Mouse (Mus musculus): ENCODE measurements at regions not wholly inside any gene's neighbourhood (a gene's known extent, or its start where the extent isn't known, plus 50 kb on each side); places are given as distances from the start of the nearest gene placed in this dataset.

DNA sequence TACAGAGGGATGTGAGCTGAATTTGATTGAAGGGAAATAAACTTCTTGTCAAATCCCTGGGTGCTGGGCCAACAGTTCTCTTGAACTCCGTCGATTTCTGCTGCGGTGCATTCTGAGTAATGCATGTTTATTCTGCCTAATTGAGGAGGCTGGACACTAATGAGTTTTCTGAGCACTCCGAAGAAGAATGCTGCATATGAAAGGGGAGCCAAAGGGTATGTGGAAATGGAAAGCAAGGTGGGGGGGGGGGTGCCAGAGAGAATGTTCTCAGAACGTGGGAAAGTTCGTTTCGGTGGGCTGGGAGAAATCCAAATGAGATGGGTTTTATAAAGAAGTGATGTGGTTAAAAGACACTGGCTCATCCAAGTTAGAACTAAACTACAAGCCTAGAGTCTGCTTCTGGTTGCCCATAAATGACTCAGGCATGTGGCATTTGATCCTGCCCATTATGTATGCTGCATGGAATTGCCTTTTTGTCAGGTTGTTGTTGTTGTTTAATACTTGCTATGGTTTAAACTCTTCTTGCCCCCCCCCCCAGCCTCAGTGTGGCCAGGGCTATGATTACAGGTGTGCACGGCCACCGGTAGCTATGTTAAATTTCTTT is 455.7 kb upstream of the Smim15 start:
- H3K4me2 ChIP-seq = no peak overlapping the region
- H3K9ac ChIP-seq = no peak overlapping the region
- no peak overlapping the region for H3K27ac ChIP-seq (ENCODE audit: low read depth)
- no peaks in the 10 kb centered on the region for H3K36me3 ChIP-seq (ENCODE audit: insufficient read depth)
- TF ChIP-seq CTCF (IDR thresholded peaks at IDR 0.05; ENCODE audit: low read depth) = no peak
- H3K9me3 ChIP-seq (ENCODE audit: low read depth, low read length) = no peaks in the 10 kb centered on the region
- WGBS = 48% methylated on average over 9 of the region's 9 CpGs
- no peak overlapping the region for H3K4me3 ChIP-seq (ENCODE audit: low read depth, low read length)
- no peak for DNase-seq
- no peaks in the 10 kb centered on the region for H3K27me3 ChIP-seq (ENCODE audit: insufficient read depth, low read length)
- no peak for ATAC-seq (ENCODE audit: insufficient read depth)
- no peaks in the 10 kb centered on the region for H3K4me1 ChIP-seq (ENCODE audit: insufficient read depth)

DNA sequence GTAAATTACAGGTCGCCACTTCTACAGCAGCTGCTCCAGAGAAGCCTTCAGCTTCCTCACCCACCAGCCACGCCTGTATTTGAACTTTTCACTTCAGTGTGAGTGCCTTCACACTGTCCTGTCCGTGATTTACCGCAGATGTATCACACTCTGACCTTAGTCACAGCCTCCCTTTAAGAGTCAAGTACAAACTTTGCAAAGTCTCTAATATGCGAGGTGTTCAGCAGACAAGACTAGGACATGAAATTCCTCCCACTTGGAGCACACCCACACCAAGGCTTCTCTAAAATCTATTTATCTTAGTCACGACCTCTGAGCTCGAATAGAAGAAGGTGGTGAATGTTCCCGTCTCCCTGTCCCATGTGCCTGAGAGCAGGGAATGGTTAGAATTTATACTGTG is 456.6 kb upstream of the Smim15 start:
- 23% methylated on average over 8 of the region's 8 CpGs for WGBS
- ATAC-seq (ENCODE audit: insufficient read depth) (no peak), DNase-seq (no peak)
- H3K4me1 ChIP-seq (ENCODE audit: insufficient read depth) = no peaks in the 10 kb centered on the region
- H3K9ac ChIP-seq = no peak overlapping the region
- H3K4me3 ChIP-seq (ENCODE audit: low read depth, low read length) = no peak overlapping the region
- H3K27me3 ChIP-seq (ENCODE audit: insufficient read depth, low read length) = no peaks in the 10 kb centered on the region
- H3K27ac ChIP-seq (ENCODE audit: low read depth) = no peak overlapping the region
- no peak overlapping the region for H3K4me2 ChIP-seq
- H3K9me3 ChIP-seq (ENCODE audit: low read depth, low read length) = no peaks in the 10 kb centered on the region
- no peak for TF ChIP-seq CTCF (IDR thresholded peaks at IDR 0.05; ENCODE audit: low read depth)
- no peaks in the 10 kb centered on the region for H3K36me3 ChIP-seq (ENCODE audit: insufficient read depth)

DNA sequence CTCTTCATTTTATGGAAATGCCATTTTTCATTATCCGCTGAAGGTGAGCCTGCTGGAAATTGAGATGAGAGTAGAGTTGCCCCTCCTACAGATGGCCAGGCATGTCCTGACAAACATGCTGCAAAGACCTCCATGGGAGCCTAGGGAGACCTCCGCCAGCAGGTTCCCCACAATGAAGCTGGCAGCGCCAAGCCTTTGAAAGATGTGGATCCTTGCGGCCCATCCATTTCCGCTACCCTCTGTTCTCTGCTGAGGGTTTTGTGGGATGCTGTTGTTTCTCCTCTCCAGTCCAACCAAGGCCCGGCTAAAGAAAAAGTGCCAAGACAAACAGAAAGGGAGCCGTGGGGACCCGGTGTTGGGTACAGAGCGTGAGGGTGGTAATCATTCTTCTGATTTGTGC is 458.3 kb upstream of the Smim15 start:
- no peak for ATAC-seq (ENCODE audit: insufficient read depth)

DNA sequence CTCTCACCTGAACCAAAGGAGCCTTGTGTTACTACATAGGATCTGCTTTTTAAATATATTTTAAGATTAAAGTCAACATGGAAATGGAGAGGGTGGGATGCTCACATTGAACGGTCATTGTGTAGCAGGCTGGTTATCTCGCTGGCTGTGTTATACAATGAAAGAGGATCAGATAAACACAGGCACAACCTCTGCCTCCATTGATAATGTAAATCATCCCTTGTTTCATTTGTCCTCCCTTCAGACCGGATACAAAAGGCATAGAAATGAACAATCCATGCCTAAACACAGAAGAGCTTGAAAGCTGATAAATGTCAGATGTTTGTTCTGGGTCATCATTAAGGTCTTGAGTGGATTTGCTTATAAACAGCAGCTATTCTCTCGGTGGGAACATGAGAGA is 458.9 kb upstream of the Smim15 start:
- ATAC-seq (ENCODE audit: insufficient read depth) = no peak
- Histone ChIP-seq H3K9ac (no peak overlapping the region), H3K27ac (ENCODE audit: low read depth) (no peak overlapping the region), H3K36me3 (ENCODE audit: insufficient read depth) (no peaks in the 10 kb centered on the region), H3K27me3 (ENCODE audit: insufficient read depth, low read length) (no peaks in the 10 kb centered on the region), H3K4me1 (ENCODE audit: insufficient read depth) (no peaks in the 10 kb centered on the region), H3K4me2 (no peak overlapping the region), H3K9me3 (ENCODE audit: low read depth, low read length) (no peaks in the 10 kb centered on the region), H3K4me3 (ENCODE audit: low read depth, low read length) (no peak overlapping the region)
- no peak for DNase-seq
- WGBS = 19% methylated on average over 4 of the region's 4 CpGs
- TF ChIP-seq CTCF (IDR thresholded peaks at IDR 0.05; ENCODE audit: low read depth) = no peak

More for the DNA sequence above, 458.3 kb upstream of the Smim15 start:
- no peak overlapping the region for H3K4me2 ChIP-seq
- H3K27me3 ChIP-seq (ENCODE audit: insufficient read depth, low read length) = no peaks in the 10 kb centered on the region
- H3K36me3 ChIP-seq (ENCODE audit: insufficient read depth) = no peaks in the 10 kb centered on the region
- no peak for DNase-seq
- no peak overlapping the region for H3K27ac ChIP-seq (ENCODE audit: low read depth)
- no peaks in the 10 kb centered on the region for H3K4me1 ChIP-seq (ENCODE audit: insufficient read depth)
- 77% methylated on average over 9 of the region's 9 CpGs for WGBS
- no peak overlapping the region for H3K9ac ChIP-seq
- no peak for TF ChIP-seq CTCF (IDR thresholded peaks at IDR 0.05; ENCODE audit: low read depth)
- H3K4me3 ChIP-seq (ENCODE audit: low read depth, low read length) = no peak overlapping the region
- no peaks in the 10 kb centered on the region for H3K9me3 ChIP-seq (ENCODE audit: low read depth, low read length)

DNA sequence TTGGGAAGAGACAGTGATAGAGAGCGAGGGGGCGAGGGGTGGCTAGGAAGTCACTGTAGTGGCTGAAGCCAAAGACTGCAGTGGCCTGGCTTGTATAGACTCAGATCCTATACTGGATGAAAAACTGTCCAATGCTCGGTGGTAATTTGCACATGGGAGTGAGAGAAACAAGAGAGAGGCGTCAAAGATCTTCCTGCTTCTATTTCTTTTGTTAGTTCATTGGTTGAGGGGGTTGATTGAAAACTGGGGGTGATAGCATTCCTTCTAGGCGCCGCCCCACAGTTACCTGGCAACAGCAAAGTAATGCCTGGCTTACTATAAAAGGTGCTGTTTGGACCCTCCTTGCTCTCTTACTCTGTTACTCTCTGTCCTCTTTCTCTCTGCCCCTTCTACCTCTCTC is 465.3 kb upstream of the Smim15 start:
- Histone ChIP-seq H3K4me1 (ENCODE audit: insufficient read depth) (no peaks in the 10 kb centered on the region), H3K9me3 (ENCODE audit: low read depth, low read length) (no peaks in the 10 kb centered on the region), H3K27me3 (ENCODE audit: insufficient read depth, low read length) (no peaks in the 10 kb centered on the region), H3K4me2 (no peak overlapping the region), H3K36me3 (ENCODE audit: insufficient read depth) (no peaks in the 10 kb centered on the region), H3K4me3 (ENCODE audit: low read depth, low read length) (no peak overlapping the region), H3K27ac (ENCODE audit: low read depth) (no peak overlapping the region), H3K9ac (no peak overlapping the region)
- TF ChIP-seq CTCF (IDR thresholded peaks at IDR 0.05; ENCODE audit: low read depth) = no peak
- DNase-seq = no peak
- no peak for ATAC-seq (ENCODE audit: insufficient read depth)
- WGBS = 83% methylated on average over 6 of the region's 6 CpGs

DNA sequence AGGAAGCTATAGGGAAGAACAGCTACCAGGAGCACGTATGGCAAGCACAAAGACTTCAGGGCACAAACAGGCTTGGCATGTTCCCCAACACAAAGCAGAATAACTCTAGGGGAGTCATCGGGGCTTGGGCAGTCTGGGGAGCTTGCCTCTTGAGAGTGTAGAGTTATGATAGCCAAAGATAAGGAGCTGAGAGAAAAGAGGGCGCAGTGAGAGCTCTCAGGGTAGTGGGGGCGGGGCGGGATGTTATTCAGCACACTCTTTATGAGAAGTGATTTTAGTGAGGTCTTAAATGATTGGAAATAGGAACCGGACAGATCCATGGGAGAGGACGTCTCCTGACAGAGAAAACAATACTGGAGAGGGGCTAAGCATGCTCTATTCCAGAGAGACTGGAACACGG is 466.4 kb upstream of the Smim15 start:
- ATAC-seq (ENCODE audit: insufficient read depth) = peak; percentile 73
- H3K4me1 ChIP-seq (ENCODE audit: insufficient read depth) = no peaks in the 10 kb centered on the region
- no peak for DNase-seq
- 54% methylated on average over 8 of the region's 8 CpGs for WGBS
- no peak overlapping the region for H3K4me3 ChIP-seq (ENCODE audit: low read depth, low read length)
- H3K27ac ChIP-seq (ENCODE audit: low read depth) = no peak overlapping the region
- no peaks in the 10 kb centered on the region for H3K9me3 ChIP-seq (ENCODE audit: low read depth, low read length)
- no peak overlapping the region for H3K9ac ChIP-seq
- no peak overlapping the region for H3K4me2 ChIP-seq
- H3K36me3 ChIP-seq (ENCODE audit: insufficient read depth) = no peaks in the 10 kb centered on the region
- no peak for TF ChIP-seq CTCF (IDR thresholded peaks at IDR 0.05; ENCODE audit: low read depth)
- no peaks in the 10 kb centered on the region for H3K27me3 ChIP-seq (ENCODE audit: insufficient read depth, low read length)

DNA sequence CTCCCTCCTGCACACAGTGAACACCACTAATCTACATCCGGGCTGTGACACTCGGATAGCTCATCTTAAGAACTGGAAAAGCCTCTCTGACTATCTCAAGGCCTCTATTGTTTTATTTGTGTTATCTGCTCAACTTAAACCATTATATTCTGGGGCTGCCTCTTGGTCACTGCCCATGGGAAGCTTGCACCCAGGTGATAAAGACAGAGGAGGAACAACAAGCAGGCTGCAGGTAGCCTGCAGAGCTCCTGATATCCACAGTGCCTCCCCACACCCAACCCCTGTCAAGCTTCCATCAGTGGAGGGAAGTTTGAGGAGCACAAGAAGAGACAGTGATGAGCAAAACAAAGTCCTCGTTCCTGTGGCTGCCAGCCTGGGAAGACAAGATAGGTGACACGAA is 467.0 kb upstream of the Smim15 start:
- TF ChIP-seq CTCF (IDR thresholded peaks at IDR 0.05; ENCODE audit: low read depth) = no peak
- no peaks in the 10 kb centered on the region for H3K4me1 ChIP-seq (ENCODE audit: insufficient read depth)
- WGBS = 46% methylated on average over 4 of the region's 4 CpGs
- H3K4me3 ChIP-seq (ENCODE audit: low read depth, low read length) = no peak overlapping the region
- ATAC-seq (ENCODE audit: insufficient read depth) (peak; percentile 44; the same call in 1 of the 2 replicates), DNase-seq (no peak)
- H3K4me2 ChIP-seq = no peak overlapping the region
- H3K27me3 ChIP-seq (ENCODE audit: insufficient read depth, low read length) = no peaks in the 10 kb centered on the region
- H3K9ac ChIP-seq = no peak overlapping the region
- no peak overlapping the region for H3K27ac ChIP-seq (ENCODE audit: low read depth)
- no peaks in the 10 kb centered on the region for H3K36me3 ChIP-seq (ENCODE audit: insufficient read depth)
- H3K9me3 ChIP-seq (ENCODE audit: low read depth, low read length) = no peaks in the 10 kb centered on the region

DNA sequence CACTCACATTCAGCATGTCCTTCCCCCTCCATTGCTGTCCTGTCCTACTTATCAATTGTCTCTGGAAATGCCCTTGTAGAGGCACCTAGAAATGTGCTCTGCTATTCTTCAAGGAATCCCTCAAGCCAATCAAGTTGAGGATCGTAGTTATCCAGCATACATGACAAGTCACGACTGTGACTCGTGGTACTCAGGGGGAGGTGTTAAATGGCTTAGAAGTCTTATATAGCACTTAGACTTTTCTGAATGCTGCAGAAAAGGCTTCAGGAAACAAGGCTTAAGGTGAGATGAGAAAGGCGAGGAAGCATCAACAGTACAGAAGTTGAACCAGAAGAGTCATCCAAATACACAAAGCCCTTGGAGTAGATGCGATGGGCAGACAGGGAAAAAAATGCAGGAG is 467.5 kb upstream of the Smim15 start:
- Histone ChIP-seq H3K4me3 (ENCODE audit: low read depth, low read length) (no peak overlapping the region), H3K9me3 (ENCODE audit: low read depth, low read length) (no peaks in the 10 kb centered on the region), H3K9ac (no peak overlapping the region), H3K4me2 (no peak overlapping the region), H3K27ac (ENCODE audit: low read depth) (no peak overlapping the region), H3K27me3 (ENCODE audit: insufficient read depth, low read length) (no peaks in the 10 kb centered on the region), H3K36me3 (ENCODE audit: insufficient read depth) (no peaks in the 10 kb centered on the region), H3K4me1 (ENCODE audit: insufficient read depth) (no peaks in the 10 kb centered on the region)
- DNase-seq (no peak), ATAC-seq (ENCODE audit: insufficient read depth) (no peak)
- TF ChIP-seq CTCF (IDR thresholded peaks at IDR 0.05; ENCODE audit: low read depth) = no peak
- WGBS = 79% methylated on average over 5 of the region's 5 CpGs

Measured in lung, embryonic 14.5 days (tissue).